Mouse (Mus musculus) CD4-positive, CD25-positive, alpha-beta regulatory T cell, adult 2 months (primary cell): ENCODE data around the gene Carns1.
A peak's percentile ranks its signal among the peaks of the same experiment; 100 is the strongest.

Experiments
- DNase-seq: peaks from one replicate; pipeline ENCODE4 v3.0.0-alpha.2; 2012; ENCODE audit warnings: low read depth, low spot score

Carns1 gene

GRCm38 (mm10) chr19:4150567-4151487 is 24.5 kb downstream of the Carns1 start:
- no peak for DNase-seq

- no peak for DNase-seq
Observed at GRCm38 (mm10) chr19:4149764-4150461, 25.4 kb downstream of the Carns1 start.

- no peak for DNase-seq
Observed at GRCm38 (mm10) chr19:4149283-4149682, 26.0 kb downstream of the Carns1 start.

GRCm38 (mm10) chr19:4148819-4149218 is 26.5 kb downstream of the Carns1 start:
- no peak for DNase-seq

- DNase-seq = peak; percentile 93
Observed at GRCm38 (mm10) chr19:4148491-4148806, 26.8 kb downstream of the Carns1 start, which contains the start of gene Coro1b. Coro1b (plus strand) TSS chr19:4148619.

- no peak for DNase-seq
Observed at GRCm38 (mm10) chr19:4147782-4148490, 27.3 kb downstream of the Carns1 start.

- no peak for DNase-seq
Observed at GRCm38 (mm10) chr19:4147022-4147405, 28.3 kb downstream of the Carns1 start.

- no peak for DNase-seq
Observed at GRCm38 (mm10) chr19:4146366-4147021, 28.8 kb downstream of the Carns1 start.

- DNase-seq = no peak
Observed at GRCm38 (mm10) chr19:4145936-4146335, 29.3 kb downstream of the Carns1 start.

- peak; percentile 29 for DNase-seq
Observed at GRCm38 (mm10) chr19:4144550-4145498, 30.5 kb downstream of the Carns1 start.

GRCm38 (mm10) chr19:4143759-4144268 is 31.5 kb downstream of the Carns1 start, which contains the start of gene Cabp4:
Cabp4 (minus strand) TSS chr19:4144033.
- DNase-seq = no peak

- DNase-seq = no peak
Observed at GRCm38 (mm10) chr19:4142416-4143173, 32.7 kb downstream of the Carns1 start.

- DNase-seq = no peak
Observed at GRCm38 (mm10) chr19:4140147-4140546, 35.1 kb downstream of the Carns1 start.

- no peak for DNase-seq
Observed at GRCm38 (mm10) chr19:4139446-4139845, 35.8 kb downstream of the Carns1 start, which contains the start of gene Gpr152. Gpr152 (plus strand) TSS chr19:4139787.

- peak; percentile 39 for DNase-seq
Observed at GRCm38 (mm10) chr19:4137913-4138312, 37.4 kb downstream of the Carns1 start.

- peak; percentile 62 for DNase-seq
Observed at GRCm38 (mm10) chr19:4136463-4136862, 38.8 kb downstream of the Carns1 start.

GRCm38 (mm10) chr19:4135963-4136345 is 39.3 kb downstream of the Carns1 start:
- DNase-seq = peak; percentile 66

GRCm38 (mm10) chr19:4135229-4135962 is 39.9 kb downstream of the Carns1 start:
- peak; percentile 45 for DNase-seq

- no peak for DNase-seq
Observed at GRCm38 (mm10) chr19:4134354-4134753, 40.9 kb downstream of the Carns1 start.
